Mouse (Mus musculus) midbrain, embryonic 15.5 days (tissue): Measurements from ENCODE around the gene Sptbn2. TPM values are rescaled to one million over a fixed set of nuclear protein-coding genes. Genes with fewer than 3 reads are reported as not detected.
A peak's percentile ranks its signal among the peaks of the same experiment; 100 is the strongest.
"Not testable (repeated sequence)": the region's sequence is repeated elsewhere in the genome, so short reads cannot be mapped to it uniquely, and the experiment has no call there.

Source experiments
- ATAC-seq: fragments of 200-750 bp; cut with Nextera tagmentation; replicated peaks from 2 replicates; pipeline ENCODE4 v1.8.0; 2017; ENCODE audit warnings: moderate TSS enrichment
- H3K27ac ChIP-seq: fragments of 300-500 bp; sonication (generic); 2 replicates; pipeline ENCODE4 v1.5.1; 2015; ENCODE audit warnings: mild to moderate bottlenecking, inconsistent platforms
- H3K27me3 ChIP-seq: fragments of 300-500 bp; sonication (generic); replicated peaks from 2 replicates; pipeline ENCODE4 v1.6.1; 2015; ENCODE audit warnings: inconsistent platforms
- H3K36me3 ChIP-seq: fragments of 300-500 bp; sonication (generic); replicated peaks from 2 replicates; pipeline ENCODE4 v1.6.1; 2015; ENCODE audit warnings: inconsistent platforms
- H3K4me1 ChIP-seq: fragments of 300-500 bp; sonication (generic); 2 replicates; pipeline ENCODE4 v1.6.1; 2015; ENCODE audit warnings: inconsistent platforms
- H3K4me2 ChIP-seq: fragments of 300-500 bp; sonication (generic); 2 replicates; pipeline ENCODE4 v1.6.1; 2015; ENCODE audit warnings: inconsistent platforms, mild to moderate bottlenecking, moderate library complexity
- H3K4me3 ChIP-seq: fragments of 300-500 bp; sonication (generic); 2 replicates; pipeline ENCODE4 v1.5.1; 2015; ENCODE audit warnings: mild to moderate bottlenecking, inconsistent platforms
- H3K9ac ChIP-seq: fragments of 300-500 bp; sonication (generic); 2 replicates; pipeline ENCODE4 v1.6.1; 2015; ENCODE audit warnings: mild to moderate bottlenecking, inconsistent platforms
- H3K9me3 ChIP-seq: fragments of 300-500 bp; sonication (generic); 2 replicates; pipeline ENCODE4 v1.6.1; 2016; ENCODE audit warnings: inconsistent platforms
- WGBS: fragments of 180-500 bp; shearing (Covaris S2); methylation state at CpG from one replicate; pipeline ENCODE4 v1.1.7; 2015; ENCODE audit warnings: mixed read lengths; 5-methylcytosine and 5-hydroxymethylcytosine counted together
- polyA plus RNA-seq: library from polyadenylated mRNA; unstranded; fragments of >200 nt; fragmentation: Nextera tagmentation; extraction: Ambion mirVana; gene quantifications from 2 replicates; pipeline ENCODE4 v1.2.1, GENCODE M21; 2015

Gene Sptbn2
- polyA plus RNA-seq, 1 experiment from 2014 or later = 39.8 TPM

DNA sequence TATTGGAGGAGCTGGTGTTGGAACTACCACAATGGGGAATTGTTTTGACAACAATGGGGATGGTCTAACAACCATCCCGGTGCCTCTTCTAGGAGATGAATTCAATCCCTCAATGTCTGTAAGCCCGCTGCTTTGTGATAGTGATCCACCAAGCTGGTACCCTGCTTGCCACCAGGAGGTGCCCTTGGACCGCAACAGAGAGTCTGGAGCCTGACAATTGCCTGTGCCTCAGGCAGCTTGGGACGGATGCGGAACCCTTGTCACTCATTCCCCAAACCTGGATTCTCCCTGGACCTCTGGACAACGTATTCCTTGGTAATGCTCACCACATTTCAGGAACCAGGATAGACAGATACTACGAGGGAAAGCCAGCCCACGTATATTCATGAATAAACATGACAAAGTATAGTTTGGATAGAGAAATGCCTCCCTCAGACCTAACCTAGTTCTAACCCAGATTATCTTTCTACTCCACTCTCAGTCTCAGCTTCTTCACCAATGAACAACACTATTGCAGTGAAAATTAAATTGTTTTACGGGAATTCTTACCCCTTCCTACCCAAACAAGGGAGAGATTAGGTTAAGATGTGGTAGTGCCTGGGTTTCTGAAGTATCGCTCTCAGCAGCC lies 44.7 kb downstream of the Sptbn2 start:
- peak; percentile 84 for ATAC-seq
- WGBS = 0% methylated on average over 10 of the region's 10 CpGs
- Histone ChIP-seq H3K4me3 (peak overlapping the region; percentile 84), H3K4me2 (peak overlapping the region; percentile 65), H3K27ac (peak overlapping the region; percentile 99), H3K4me1 (peaks cover 40% of the 10 kb centered on the region), H3K9ac (peak overlapping the region; percentile 62), H3K36me3 (peaks cover 16% of the 10 kb centered on the region), H3K27me3 (no peaks in the 10 kb centered on the region), H3K9me3 (no peaks in the 10 kb centered on the region)

DNA sequence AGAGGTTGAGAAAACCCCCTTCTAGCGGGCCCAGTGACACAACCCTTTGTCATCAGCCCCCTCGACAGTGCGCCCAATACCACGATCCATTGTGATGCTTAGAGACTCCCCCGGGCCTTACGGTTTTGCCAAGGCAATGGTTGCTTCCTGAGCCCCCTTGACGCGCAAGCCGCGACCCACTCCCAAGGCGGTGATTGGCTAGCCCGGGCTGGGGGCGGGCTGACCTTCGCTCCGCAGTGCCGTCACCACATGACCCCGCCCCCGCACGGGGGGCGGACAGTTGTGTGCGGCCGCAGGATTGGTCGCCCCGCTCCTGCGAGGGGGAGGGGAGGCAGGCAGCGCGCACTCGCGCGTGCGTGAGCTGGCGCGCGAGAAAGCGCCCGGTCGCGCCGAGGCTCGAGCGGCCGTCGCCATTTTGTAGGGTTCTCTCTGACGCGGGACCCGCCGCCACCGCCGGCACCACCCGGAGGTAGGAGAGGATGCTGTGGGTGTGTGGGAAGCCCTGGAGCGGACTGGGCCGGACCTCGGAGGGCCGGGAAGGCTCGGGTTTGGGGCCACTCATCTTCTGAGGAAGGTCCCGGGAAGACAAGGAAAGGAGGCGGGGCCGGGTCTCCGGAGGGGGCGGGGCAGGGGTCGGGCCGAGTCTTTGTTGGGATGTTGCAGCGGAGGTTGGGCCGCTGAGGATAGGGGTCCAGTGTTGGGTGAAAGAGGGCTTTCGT lies 45.4 kb downstream of the Sptbn2 start, which contains the start of gene Rbm4b:
Rbm4b (plus strand) TSS at position 305 of the 719 bp plus-strand sequence.
- H3K4me2 ChIP-seq = peak within 1 kb of the TSS; percentile 89
- peaks cover 46% of the 10 kb centered on the region for H3K4me1 ChIP-seq
- no peaks in the 10 kb centered on the region for H3K9me3 ChIP-seq
- peak within 1 kb of the TSS; percentile 84 for H3K4me3 ChIP-seq
- peak; percentile 96 for ATAC-seq
- peak within 1 kb of the TSS; percentile 90 for H3K9ac ChIP-seq
- WGBS = under 1% methylated on average over 61 of the region's 65 CpGs
- no peaks in the 10 kb centered on the region for H3K27me3 ChIP-seq
- H3K36me3 ChIP-seq = peaks cover 9% of the 10 kb centered on the region; the same call in 1 of the 2 replicates
- H3K27ac ChIP-seq = peak within 1 kb of the TSS; percentile 99

DNA sequence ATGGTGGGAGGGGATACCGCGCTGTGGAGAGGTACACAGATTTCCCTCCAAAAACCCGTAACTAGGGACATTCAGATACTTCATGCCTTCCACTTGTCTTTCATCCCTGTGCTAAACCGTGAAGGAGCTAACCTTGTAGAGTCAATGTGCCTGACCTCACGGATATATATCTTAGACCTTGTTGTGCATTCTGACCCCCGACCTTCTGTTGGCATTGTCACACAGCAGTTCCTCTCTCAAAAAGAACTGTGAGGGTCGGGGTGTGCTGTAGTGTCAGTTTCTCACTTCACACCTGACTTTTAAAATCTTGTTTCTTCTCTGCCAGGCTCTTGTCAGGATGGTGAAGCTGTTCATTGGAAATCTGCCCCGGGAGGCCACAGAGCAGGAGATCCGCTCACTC lies 46.0 kb downstream of the Sptbn2 start:
- Histone ChIP-seq H3K27me3 (no peaks in the 10 kb centered on the region), H3K9ac (peak overlapping the region; percentile 90), H3K36me3 (peaks cover 5% of the 10 kb centered on the region), H3K4me2 (peak overlapping the region; percentile 65), H3K9me3 (no peaks in the 10 kb centered on the region), H3K27ac (peak overlapping the region; percentile 99), H3K4me3 (peak overlapping the region; percentile 84), H3K4me1 (peaks cover 52% of the 10 kb centered on the region)
- WGBS = 3% methylated on average over 9 of the region's 9 CpGs
- ATAC-seq = no peak

DNA sequence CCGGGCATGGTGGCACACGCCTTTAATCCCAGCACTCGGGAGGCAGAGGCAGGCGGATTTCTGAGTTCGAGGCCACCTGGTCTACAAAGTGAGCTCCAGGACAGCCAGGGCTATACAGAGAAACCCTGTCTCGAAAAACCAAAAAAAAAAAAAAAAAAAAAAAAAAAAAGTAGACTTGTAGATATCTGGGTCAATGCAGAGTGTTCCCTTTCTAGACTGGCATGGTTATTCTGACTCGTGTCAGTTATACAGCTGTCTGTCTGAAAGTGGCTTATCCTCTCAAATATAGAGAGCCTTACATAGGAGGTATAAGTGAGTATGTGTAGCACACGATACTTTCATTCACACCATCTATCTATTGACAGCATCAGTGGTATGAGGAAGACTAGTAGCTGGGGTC lies 49.6 kb downstream of the Sptbn2 start:
- not testable (repeated sequence) for H3K27me3 ChIP-seq, ATAC-seq, H3K9me3 ChIP-seq, H3K9ac ChIP-seq, H3K4me3 ChIP-seq, H3K27ac ChIP-seq
- Histone ChIP-seq H3K4me2 (peak overlapping the region; percentile 89; the same call in 1 of the 2 replicates), H3K36me3 (peaks cover 17% of the 10 kb centered on the region), H3K4me1 (peaks cover 71% of the 10 kb centered on the region)
- WGBS = 87% methylated on average over 8 of the region's 8 CpGs

DNA sequence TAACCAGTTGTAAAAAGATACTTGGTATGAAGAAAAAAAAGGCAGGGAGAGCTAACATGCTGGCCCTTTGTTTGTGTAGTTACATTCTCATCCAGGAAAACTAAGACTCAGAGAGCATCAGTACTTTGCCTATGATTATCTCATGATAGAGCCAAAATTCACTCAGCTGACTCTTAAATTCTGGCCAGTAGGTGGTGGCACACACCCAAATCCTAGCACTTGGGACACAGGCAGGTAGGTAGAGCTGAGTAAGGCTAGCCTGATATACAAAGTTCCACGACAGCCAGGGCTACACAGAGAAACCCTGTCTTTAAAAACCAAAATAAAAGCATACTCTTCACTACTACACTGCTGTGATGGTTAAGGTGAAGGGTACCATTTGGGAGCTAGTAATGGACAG lies 51.9 kb downstream of the Sptbn2 start:
- 55% methylated on average over 1 of the region's 1 CpGs for WGBS
- no peak overlapping the region for H3K9ac ChIP-seq
- no peak overlapping the region for H3K4me2 ChIP-seq
- no peak overlapping the region for H3K27ac ChIP-seq
- no peaks in the 10 kb centered on the region for H3K9me3 ChIP-seq
- peaks cover 65% of the 10 kb centered on the region for H3K4me1 ChIP-seq
- H3K4me3 ChIP-seq = no peak overlapping the region
- peaks cover 31% of the 10 kb centered on the region for H3K36me3 ChIP-seq
- ATAC-seq = no peak
- no peaks in the 10 kb centered on the region for H3K27me3 ChIP-seq

DNA sequence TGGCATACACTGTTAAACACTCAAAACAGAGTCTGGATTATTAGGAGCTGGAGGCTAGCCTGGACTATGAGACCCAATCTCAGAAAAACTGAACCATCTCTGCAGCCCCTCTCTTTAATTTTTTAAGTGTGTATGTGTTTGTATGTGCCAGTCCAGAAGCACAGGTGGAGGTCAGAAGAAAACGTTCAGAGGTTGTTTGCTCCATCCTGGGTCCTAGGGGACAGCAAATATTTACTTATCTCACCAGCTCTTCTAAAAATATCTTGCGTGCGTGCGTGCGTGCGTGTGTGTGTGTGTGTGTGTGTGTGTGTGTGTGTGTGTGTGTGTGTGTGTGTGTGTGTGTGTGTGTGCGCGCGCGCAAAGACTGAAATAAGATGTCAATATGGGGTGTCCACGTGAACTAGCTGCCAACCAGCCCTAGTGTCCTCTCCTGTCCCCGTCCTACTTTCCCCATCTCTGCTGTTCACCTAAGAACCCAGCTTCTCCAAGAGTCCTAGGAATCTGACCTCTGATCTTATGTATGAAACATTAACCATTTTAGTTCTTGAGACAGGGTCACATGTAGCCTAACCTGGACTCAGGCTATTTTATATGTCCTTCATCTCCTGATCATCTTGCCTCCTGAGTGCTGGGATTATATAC lies 56.7 kb downstream of the Sptbn2 start:
- Histone ChIP-seq H3K27ac (no peak overlapping the region), H3K9ac (no peak overlapping the region), H3K9me3 (no peaks in the 10 kb centered on the region), H3K4me1 (peaks cover 23% of the 10 kb centered on the region), H3K4me3 (no peak overlapping the region), H3K27me3 (no peaks in the 10 kb centered on the region), H3K4me2 (no peak overlapping the region), H3K36me3 (peaks cover 51% of the 10 kb centered on the region)
- WGBS = 94% methylated on average over 11 of the region's 12 CpGs
- no peak for ATAC-seq

DNA sequence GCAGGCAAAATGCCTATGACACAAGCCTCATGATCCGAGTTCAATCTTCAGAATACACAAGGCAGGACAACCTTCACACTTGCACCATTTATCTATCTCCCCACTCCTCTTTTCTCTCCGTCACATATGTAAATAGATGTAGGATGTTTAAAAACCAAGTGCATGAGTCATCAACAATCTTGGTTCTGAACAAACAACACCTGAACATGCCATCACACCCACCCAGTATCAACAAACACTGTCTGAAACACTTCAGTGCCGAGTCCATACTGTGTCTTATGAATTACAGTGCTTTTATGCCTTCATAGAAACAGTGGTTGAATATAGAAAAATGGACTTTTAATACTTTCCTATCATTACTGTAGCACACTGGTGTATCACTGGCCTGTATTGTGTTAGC lies 61.8 kb downstream of the Sptbn2 start:
- Histone ChIP-seq H3K27me3 (no peaks in the 10 kb centered on the region), H3K4me3 (no peak overlapping the region), H3K4me1 (no peaks in the 10 kb centered on the region), H3K4me2 (no peak overlapping the region), H3K36me3 (peaks cover 46% of the 10 kb centered on the region), H3K9ac (no peak overlapping the region), H3K9me3 (no peaks in the 10 kb centered on the region), H3K27ac (no peak overlapping the region)
- ATAC-seq = no peak
- 85% methylated on average over 3 of the region's 3 CpGs for WGBS

DNA sequence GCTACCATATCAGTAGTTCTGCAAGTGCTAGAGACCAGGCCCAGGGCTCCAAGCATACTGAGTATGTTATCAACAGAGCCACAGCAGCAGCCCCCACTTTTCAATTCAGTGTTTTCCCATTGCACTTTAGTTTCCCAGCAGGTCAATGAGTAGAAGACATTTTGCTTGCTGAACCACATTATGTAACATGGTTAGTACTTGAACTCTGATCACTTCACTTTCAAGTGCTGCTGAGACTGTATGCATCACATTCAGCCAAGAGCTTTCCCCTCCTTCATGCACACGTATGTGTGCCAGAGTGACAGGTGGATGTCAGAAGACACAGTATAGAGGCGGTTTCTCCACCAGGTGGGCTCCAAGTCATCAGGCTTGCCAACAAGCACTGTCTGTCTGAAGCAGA lies 71.9 kb downstream of the Sptbn2 start:
- H3K9me3 ChIP-seq = no peaks in the 10 kb centered on the region
- WGBS = 93% methylated on average over 2 of the region's 2 CpGs
- H3K36me3 ChIP-seq = peaks cover 30% of the 10 kb centered on the region
- H3K27me3 ChIP-seq = no peaks in the 10 kb centered on the region
- H3K27ac ChIP-seq = no peak overlapping the region
- peaks cover 26% of the 10 kb centered on the region for H3K4me1 ChIP-seq
- no peak for ATAC-seq
- no peak overlapping the region for H3K4me2 ChIP-seq
- H3K4me3 ChIP-seq = no peak overlapping the region
- H3K9ac ChIP-seq = no peak overlapping the region

DNA sequence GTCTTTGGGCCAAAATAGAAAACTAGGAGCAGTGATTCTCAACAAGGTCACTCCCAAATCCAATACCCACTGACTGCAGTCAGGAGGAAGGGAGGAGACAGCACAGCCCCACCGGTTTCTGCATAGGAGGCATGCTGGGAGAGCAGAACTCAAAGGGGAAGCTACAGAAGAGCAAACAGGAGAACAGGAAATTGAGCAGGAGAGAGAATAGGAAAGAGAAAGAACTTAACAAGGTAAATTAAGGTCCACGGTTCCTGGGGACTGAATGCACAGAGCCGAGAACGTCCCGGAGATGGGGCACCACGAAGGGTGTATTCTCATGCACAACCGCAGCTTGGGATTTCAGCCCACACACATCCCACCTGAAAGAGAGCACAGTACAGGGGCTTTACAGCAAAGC lies 74.2 kb downstream of the Sptbn2 start:
- ATAC-seq = no peak
- no peaks in the 10 kb centered on the region for H3K9me3 ChIP-seq
- H3K4me3 ChIP-seq = no peak overlapping the region
- no peaks in the 10 kb centered on the region for H3K27me3 ChIP-seq
- H3K4me2 ChIP-seq = no peak overlapping the region
- no peak overlapping the region for H3K27ac ChIP-seq
- no peak overlapping the region for H3K9ac ChIP-seq
- H3K36me3 ChIP-seq = peaks cover 30% of the 10 kb centered on the region
- 87% methylated on average over 7 of the region's 7 CpGs for WGBS
- H3K4me1 ChIP-seq = peaks cover 46% of the 10 kb centered on the region

DNA sequence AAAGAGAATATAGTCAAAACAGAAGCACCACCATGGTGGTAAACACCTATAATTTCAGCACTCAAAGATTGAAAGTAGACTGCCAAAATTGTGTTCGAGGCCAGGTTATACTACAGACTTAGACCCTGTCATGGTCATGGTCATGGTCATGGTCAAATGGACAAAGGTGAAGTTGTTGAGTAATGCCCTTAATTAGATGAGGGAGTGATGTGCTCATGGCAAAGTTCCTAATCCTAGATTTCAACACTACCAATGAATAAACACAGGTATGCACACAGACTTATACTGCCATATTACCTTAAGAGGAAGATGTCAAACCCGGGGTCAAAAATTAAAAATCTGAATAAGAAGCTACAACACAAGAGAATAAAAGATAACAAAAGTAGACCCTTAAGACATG lies 75.3 kb downstream of the Sptbn2 start:
- WGBS = 95% methylated on average over 2 of the region's 2 CpGs

DNA sequence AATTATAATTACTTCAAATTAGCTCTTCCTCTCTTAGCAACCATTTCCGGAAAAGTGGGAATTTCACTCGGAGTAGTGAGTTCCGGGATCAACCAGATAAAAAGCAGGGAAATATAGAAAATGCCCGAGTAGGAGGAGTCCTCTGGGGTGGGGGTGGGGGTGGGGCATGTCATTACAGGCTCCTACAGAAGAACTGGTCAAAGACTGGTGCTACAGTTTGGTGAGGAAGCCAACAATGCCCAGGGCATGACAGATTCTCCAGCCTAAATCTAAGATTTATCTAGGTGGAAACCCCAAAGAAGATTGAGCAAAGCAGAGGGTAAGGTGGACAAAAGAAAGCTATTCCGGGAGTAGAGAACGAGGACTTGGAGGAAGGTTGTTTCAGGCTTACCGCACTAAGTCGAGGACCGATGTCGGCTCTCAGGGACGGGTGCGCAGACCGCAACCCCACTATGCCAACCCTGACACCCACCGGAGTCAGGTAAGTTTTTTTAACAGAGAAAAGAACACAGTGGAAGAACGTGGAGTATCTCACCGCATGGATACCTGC lies 82.4 kb downstream of the Sptbn2 start:
- peak overlapping the region; percentile 80 for H3K4me2 ChIP-seq
- WGBS = 1% methylated on average over 16 of the region's 16 CpGs
- peaks cover 50% of the 10 kb centered on the region for H3K4me1 ChIP-seq
- H3K9me3 ChIP-seq = no peaks in the 10 kb centered on the region
- peak overlapping the region; percentile 80 for H3K4me3 ChIP-seq
- H3K9ac ChIP-seq = peak overlapping the region; percentile 70
- no peaks in the 10 kb centered on the region for H3K27me3 ChIP-seq
- ATAC-seq = peak; percentile 67
- H3K36me3 ChIP-seq = peaks cover 7% of the 10 kb centered on the region; the same call in 1 of the 2 replicates
- H3K27ac ChIP-seq = peak overlapping the region; percentile 87

More for the DNA sequence above, 75.3 kb downstream of the Sptbn2 start:
- no peak overlapping the region for H3K4me2 ChIP-seq
- H3K9me3 ChIP-seq = no peaks in the 10 kb centered on the region
- peaks cover 32% of the 10 kb centered on the region for H3K36me3 ChIP-seq
- no peak overlapping the region for H3K4me3 ChIP-seq
- H3K9ac ChIP-seq = no peak overlapping the region
- no peaks in the 10 kb centered on the region for H3K27me3 ChIP-seq
- ATAC-seq = no peak
- H3K4me1 ChIP-seq = peaks cover 57% of the 10 kb centered on the region
- no peak overlapping the region for H3K27ac ChIP-seq

DNA sequence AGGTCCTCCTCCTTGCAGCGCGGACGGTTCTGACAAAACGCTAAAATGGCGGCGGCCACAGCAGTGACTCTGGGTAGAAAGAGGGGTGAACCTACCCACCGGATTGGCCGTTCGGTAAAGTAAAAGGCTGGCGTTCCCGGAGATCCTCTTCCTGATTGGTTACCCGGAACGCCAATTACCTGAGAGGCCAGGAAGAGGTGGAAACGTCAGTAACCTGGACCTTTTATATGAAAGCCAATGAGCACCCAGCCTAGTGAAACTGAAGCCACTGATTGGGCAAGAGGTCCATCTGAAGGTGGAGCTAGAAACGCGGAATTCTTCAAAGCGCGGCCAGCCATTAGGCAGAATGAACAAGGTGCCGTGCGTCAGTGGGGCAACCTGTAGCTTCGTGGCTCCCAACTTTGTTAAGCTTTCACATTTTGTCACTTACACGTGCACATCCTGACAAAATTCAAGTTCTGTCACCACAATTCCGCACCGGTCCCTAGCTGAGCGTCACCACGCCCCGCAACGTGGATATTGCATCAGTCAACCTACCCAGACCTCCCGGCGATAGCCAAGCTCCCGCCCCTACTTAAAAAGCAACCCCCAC lies 83.0 kb downstream of the Sptbn2 start, which contains the start of gene Rbm4:
Rbm4 (minus strand) TSS at position 71 of the 592 bp plus-strand sequence.
- Histone ChIP-seq H3K27ac (peak within 1 kb of the TSS; percentile 87), H3K36me3 (peaks cover 9% of the 10 kb centered on the region; the same call in 1 of the 2 replicates), H3K4me3 (peak within 1 kb of the TSS; percentile 80), H3K9ac (peak within 1 kb of the TSS; percentile 70), H3K4me1 (peaks cover 46% of the 10 kb centered on the region), H3K4me2 (peak within 1 kb of the TSS; percentile 93), H3K9me3 (no peaks in the 10 kb centered on the region), H3K27me3 (no peaks in the 10 kb centered on the region)
- under 1% methylated on average over 31 of the region's 31 CpGs for WGBS
- ATAC-seq = peak; percentile 99
